Mouse (Mus musculus) limb, embryonic 15.5 days (tissue): ENCODE results near the gene Relb. TPM values are rescaled to one million over a fixed set of nuclear protein-coding genes. Genes with fewer than 3 reads are reported as not detected.

ENCODE experiments used
- ATAC-seq: fragments of 200-750 bp; cut with Nextera tagmentation; 2 replicates; pipeline ENCODE4 v1.8.0; 2017; ENCODE audit warnings: low read depth, moderate TSS enrichment; ENCODE audit not compliant: insufficient number of reproducible peaks, low FRiP score, low TSS enrichment
- H3K27ac ChIP-seq: fragments of 300-500 bp; sonication (generic); 2 replicates; pipeline ENCODE4 v1.5.1; 2015; ENCODE audit warnings: moderate library complexity, mild to moderate bottlenecking, inconsistent platforms
- H3K27me3 ChIP-seq: fragments of 300-500 bp; sonication (generic); 2 replicates; pipeline ENCODE4 v1.6.1; 2015; ENCODE audit warnings: inconsistent platforms
- H3K36me3 ChIP-seq: fragments of 300-500 bp; sonication (generic); 2 replicates; pipeline ENCODE4 v1.6.1; 2015; ENCODE audit warnings: inconsistent platforms
- H3K4me1 ChIP-seq: fragments of 300-500 bp; sonication (generic); 2 replicates; pipeline ENCODE4 v1.6.1; 2015; ENCODE audit warnings: inconsistent platforms
- H3K4me2 ChIP-seq: fragments of 300-500 bp; sonication (generic); 2 replicates; pipeline ENCODE4 v1.6.1; 2015; ENCODE audit warnings: mild to moderate bottlenecking, inconsistent platforms
- H3K4me3 ChIP-seq: fragments of 300-500 bp; sonication (generic); 2 replicates; pipeline ENCODE4 v1.5.1; 2015; ENCODE audit warnings: mild to moderate bottlenecking, inconsistent platforms
- H3K9ac ChIP-seq: fragments of 300-500 bp; sonication (generic); 2 replicates; pipeline ENCODE4 v1.6.1; 2015; ENCODE audit warnings: inconsistent platforms
- H3K9me3 ChIP-seq: fragments of 300-500 bp; sonication (generic); 2 replicates; pipeline ENCODE4 v1.6.1; 2016; ENCODE audit warnings: inconsistent platforms
- WGBS: fragments of 180-500 bp; shearing (Covaris S2); methylation state at CpG from one replicate; pipeline ENCODE4 v1.1.7; 2015; 5-methylcytosine and 5-hydroxymethylcytosine counted together
- polyA plus RNA-seq: library from polyadenylated mRNA; unstranded; fragments of >200 nt; fragmentation: Nextera tagmentation; extraction: Ambion mirVana; gene quantifications from 2 replicates; pipeline ENCODE4 v1.2.1, GENCODE M21; 2015

Relb gene
- polyA plus RNA-seq = 11.8 and 14.1 TPM in 2 replicates

- Histone ChIP-seq H3K36me3 (peaks cover 26% of the 10 kb centered on the region), H3K4me1 (peaks cover 16% of the 10 kb centered on the region; the same call in 1 of the 2 replicates), H3K9me3 (no peaks in the 10 kb centered on the region), H3K9ac (peak within 1 kb of the TSS; percentile 65), H3K4me2 (peak within 1 kb of the TSS; percentile 95), H3K27me3 (no peaks in the 10 kb centered on the region), H3K4me3 (peak within 1 kb of the TSS; percentile 89), H3K27ac (peak within 1 kb of the TSS; percentile 91)
- WGBS = 1% methylated on average over 23 of the region's 41 CpGs
- peak; percentile 40 for ATAC-seq
Measured at GRCm38 (mm10) chr7:19629361-19629734, at the start of gene Relb. Gene Relb (minus strand): TSS chr7:19629438.

- H3K27ac ChIP-seq = no peak overlapping the region
- no peak for ATAC-seq
- no peak overlapping the region for H3K4me3 ChIP-seq
- H3K4me2 ChIP-seq = no peak overlapping the region
- H3K9ac ChIP-seq = no peak overlapping the region
- 84% methylated on average over 3 of the region's 3 CpGs for WGBS
- no peaks in the 10 kb centered on the region for H3K4me1 ChIP-seq
- H3K27me3 ChIP-seq = no peaks in the 10 kb centered on the region
- no peaks in the 10 kb centered on the region for H3K9me3 ChIP-seq
- H3K36me3 ChIP-seq = no peaks in the 10 kb centered on the region
Measured at GRCm38 (mm10) chr7:19678901-19679300, 49.7 kb upstream of the Relb start.

- no peak for ATAC-seq
- H3K27me3 ChIP-seq = no peaks in the 10 kb centered on the region
- H3K9me3 ChIP-seq = no peaks in the 10 kb centered on the region
- WGBS = 75% methylated on average over 8 of the region's 8 CpGs
- no peak within 1 kb of the TSS for H3K27ac ChIP-seq
- H3K36me3 ChIP-seq = no peaks in the 10 kb centered on the region
- H3K4me2 ChIP-seq = no peak within 1 kb of the TSS
- H3K9ac ChIP-seq = no peak within 1 kb of the TSS
- H3K4me3 ChIP-seq = no peak within 1 kb of the TSS
- H3K4me1 ChIP-seq = no peaks in the 10 kb centered on the region
Measured at GRCm38 (mm10) chr7:19677872-19678271, 48.6 kb upstream of the Relb start, which contains the start of gene Apoc2. Gene Apoc2 (minus strand): TSS chr7:19677941.

- Histone ChIP-seq H3K27ac (no peak overlapping the region), H3K27me3 (no peaks in the 10 kb centered on the region), H3K36me3 (no peaks in the 10 kb centered on the region), H3K4me3 (no peak overlapping the region), H3K4me2 (no peak overlapping the region), H3K9me3 (no peaks in the 10 kb centered on the region), H3K4me1 (no peaks in the 10 kb centered on the region), H3K9ac (no peak overlapping the region)
- 50% methylated on average over 1 of the region's 1 CpGs for WGBS
- no peak for ATAC-seq
Measured at GRCm38 (mm10) chr7:19676662-19677061, 47.4 kb upstream of the Relb start.

GRCm38 (mm10) chr7:19675824-19676223 lies 46.6 kb upstream of the Relb start:
- Histone ChIP-seq H3K4me3 (no peak overlapping the region), H3K4me2 (no peak overlapping the region), H3K9me3 (no peaks in the 10 kb centered on the region), H3K27me3 (no peaks in the 10 kb centered on the region), H3K27ac (no peak overlapping the region), H3K9ac (no peak overlapping the region), H3K36me3 (no peaks in the 10 kb centered on the region), H3K4me1 (no peaks in the 10 kb centered on the region)
- WGBS = 78% methylated on average over 10 of the region's 10 CpGs
- no peak for ATAC-seq

GRCm38 (mm10) chr7:19673083-19673699 lies 44.0 kb upstream of the Relb start:
- H3K27ac ChIP-seq = no peak overlapping the region
- ATAC-seq = no peak
- H3K4me1 ChIP-seq = peaks cover 5% of the 10 kb centered on the region
- H3K4me3 ChIP-seq = no peak overlapping the region
- no peak overlapping the region for H3K9ac ChIP-seq
- H3K9me3 ChIP-seq = no peaks in the 10 kb centered on the region
- no peaks in the 10 kb centered on the region for H3K36me3 ChIP-seq
- H3K4me2 ChIP-seq = no peak overlapping the region
- 63% methylated on average over 14 of the region's 14 CpGs for WGBS
- no peaks in the 10 kb centered on the region for H3K27me3 ChIP-seq

GRCm38 (mm10) chr7:19671511-19671910 lies 42.3 kb upstream of the Relb start:
- H3K4me2 ChIP-seq = no peak overlapping the region
- WGBS = 52% methylated on average over 10 of the region's 10 CpGs
- H3K9me3 ChIP-seq = no peaks in the 10 kb centered on the region
- no peaks in the 10 kb centered on the region for H3K27me3 ChIP-seq
- peaks cover 5% of the 10 kb centered on the region for H3K4me1 ChIP-seq
- no peak overlapping the region for H3K27ac ChIP-seq
- no peak overlapping the region for H3K9ac ChIP-seq
- no peak for ATAC-seq
- no peaks in the 10 kb centered on the region for H3K36me3 ChIP-seq
- H3K4me3 ChIP-seq = no peak overlapping the region

GRCm38 (mm10) chr7:19668947-19669721 lies 39.9 kb upstream of the Relb start:
- H3K4me1 ChIP-seq = peaks cover 12% of the 10 kb centered on the region
- H3K9ac ChIP-seq = no peak overlapping the region
- H3K36me3 ChIP-seq = no peaks in the 10 kb centered on the region
- WGBS = 5% methylated on average over 10 of the region's 10 CpGs
- ATAC-seq = peak; percentile 72
- H3K4me2 ChIP-seq = peak overlapping the region; percentile 33
- H3K9me3 ChIP-seq = no peaks in the 10 kb centered on the region
- H3K27me3 ChIP-seq = no peaks in the 10 kb centered on the region
- peak overlapping the region; percentile 79 for H3K27ac ChIP-seq
- peak overlapping the region; percentile 8; the same call in 1 of the 2 replicates for H3K4me3 ChIP-seq

GRCm38 (mm10) chr7:19667434-19667833 lies 38.2 kb upstream of the Relb start:
- no peak for ATAC-seq

GRCm38 (mm10) chr7:19666750-19667149 lies 37.5 kb upstream of the Relb start:
- Histone ChIP-seq H3K27ac (no peak overlapping the region), H3K4me2 (no peak overlapping the region), H3K36me3 (peaks cover 9% of the 10 kb centered on the region), H3K27me3 (no peaks in the 10 kb centered on the region), H3K4me3 (no peak overlapping the region), H3K9ac (no peak overlapping the region), H3K4me1 (peaks cover 25% of the 10 kb centered on the region), H3K9me3 (no peaks in the 10 kb centered on the region)
- 58% methylated on average over 3 of the region's 3 CpGs for WGBS
- no peak for ATAC-seq

More at GRCm38 (mm10) chr7:19667434-19667833, 38.2 kb upstream of the Relb start:
- Histone ChIP-seq H3K27ac (no peak overlapping the region), H3K27me3 (no peaks in the 10 kb centered on the region), H3K9me3 (no peaks in the 10 kb centered on the region), H3K36me3 (peaks cover 2% of the 10 kb centered on the region; the same call in 1 of the 2 replicates), H3K9ac (no peak overlapping the region), H3K4me1 (peaks cover 20% of the 10 kb centered on the region), H3K4me2 (no peak overlapping the region), H3K4me3 (no peak overlapping the region)
- WGBS = 76% methylated on average over 2 of the region's 2 CpGs

- H3K9ac ChIP-seq = peak within 1 kb of the TSS; percentile 100
- peak; percentile 85 for ATAC-seq
- peaks cover 11% of the 10 kb centered on the region for H3K36me3 ChIP-seq
- peak within 1 kb of the TSS; percentile 88 for H3K4me2 ChIP-seq
- H3K27me3 ChIP-seq = no peaks in the 10 kb centered on the region
- H3K9me3 ChIP-seq = no peaks in the 10 kb centered on the region
- under 1% methylated on average over 52 of the region's 63 CpGs for WGBS
- H3K27ac ChIP-seq = peak within 1 kb of the TSS; percentile 96
- H3K4me3 ChIP-seq = peak within 1 kb of the TSS; percentile 100
- H3K4me1 ChIP-seq = peaks cover 25% of the 10 kb centered on the region
Measured at GRCm38 (mm10) chr7:19664955-19665841, 36.0 kb upstream of the Relb start, which contains the start of gene Clptm1. Gene Clptm1 (minus strand): TSS chr7:19665033.
